Mouse (Mus musculus) heart, postnatal 0 days (tissue): ENCODE results near the gene Hmgcll1.

Source experiments
- CTCF ChIP-seq: IDR thresholded peaks from 2 replicates; pipeline ENCODE4 v1.5.1; 2016; ENCODE audit warnings: antibody characterized with exemption, control low read depth, low read depth
- EP300 ChIP-seq: IDR thresholded peaks from 2 replicates; pipeline ENCODE4 v1.6.1; 2016; ENCODE audit warnings: antibody characterized with exemption, low read depth

DNA sequence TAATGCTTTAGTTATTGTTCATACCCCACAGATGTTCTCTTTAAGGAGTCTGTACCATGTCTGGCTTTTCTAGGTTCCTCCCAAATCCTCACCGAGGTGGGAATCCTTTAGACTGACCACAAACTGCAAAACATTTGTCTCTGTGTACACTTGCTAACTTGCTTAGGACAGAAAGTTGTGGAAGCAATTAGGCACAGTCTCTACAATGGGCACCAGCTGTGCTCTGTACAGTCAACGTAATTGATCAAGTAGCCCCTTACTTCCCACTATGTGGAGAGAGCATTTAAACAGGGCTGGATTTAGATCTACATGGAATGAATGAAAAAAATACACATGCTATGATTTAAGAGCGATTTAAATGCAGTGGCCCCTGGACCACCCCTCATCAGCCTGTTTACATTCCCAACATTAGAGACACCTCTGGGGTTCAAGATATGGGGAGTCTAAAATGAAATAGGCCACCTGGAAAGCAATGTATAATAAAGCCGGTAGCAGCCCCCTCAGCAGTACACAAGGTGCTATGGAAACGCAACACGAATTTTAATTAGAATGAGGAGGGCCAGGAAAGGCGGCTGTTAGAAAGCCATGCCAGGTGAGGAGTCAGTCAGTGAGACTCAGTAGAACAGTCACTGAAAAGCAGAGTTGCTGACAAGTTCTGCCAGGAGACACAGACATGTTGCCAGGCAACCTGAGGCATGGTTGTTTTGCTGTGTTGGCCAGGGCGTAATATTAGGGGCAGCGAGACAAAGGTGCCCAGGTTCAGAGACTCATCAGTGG is 23.9 kb downstream of the Hmgcll1 start:
- no peak for TF ChIP-seq CTCF
- TF ChIP-seq EP300, result no peak
